Mouse (Mus musculus) limb, embryonic 11.5 days (tissue): ENCODE measurements at regions not wholly inside any gene's neighbourhood (a gene's known extent, or its start where the extent isn't known, plus 50 kb on each side); places are given as distances from the start of the nearest gene placed in this dataset.
A peak's percentile ranks its signal among the peaks of the same experiment; 100 is the strongest.

Experiments
- ATAC-seq: fragments of 200-750 bp; cut with Nextera tagmentation; 2 replicates; pipeline ENCODE4 v1.8.0; 2017; ENCODE audit warnings: low read depth; ENCODE audit not compliant: insufficient number of reproducible peaks, low FRiP score, low TSS enrichment
- DNase-seq: peaks from one replicate; pipeline ENCODE4 v3.0.0-alpha.2; 2015; ENCODE audit warnings: low spot score
- H3K27ac ChIP-seq: fragments of 300-500 bp; sonication (generic); replicated peaks from 2 replicates; pipeline ENCODE4 v1.5.1; 2014; ENCODE audit warnings: low read depth, mild to moderate bottlenecking, low read length
- H3K27me3 ChIP-seq: fragments of 300-500 bp; sonication (generic); 2 replicates; pipeline ENCODE4 v1.6.1; 2014; ENCODE audit warnings: mild to moderate bottlenecking, low read length, mixed read lengths; ENCODE audit not compliant: control insufficient read depth, insufficient read depth
- H3K36me3 ChIP-seq: fragments of 300-500 bp; sonication (generic); 2 replicates; pipeline ENCODE4 v1.6.1; 2014; ENCODE audit warnings: mild to moderate bottlenecking, low read length, moderate library complexity, mixed read lengths; ENCODE audit not compliant: control insufficient read depth, insufficient read depth
- H3K4me1 ChIP-seq: fragments of 300-500 bp; sonication (generic); 2 replicates; pipeline ENCODE4 v1.6.1; 2014; ENCODE audit warnings: low read length, mixed read lengths; ENCODE audit not compliant: control insufficient read depth, insufficient read depth
- H3K4me2 ChIP-seq: fragments of 300-500 bp; sonication (generic); 2 replicates; pipeline ENCODE4 v1.6.1; 2014; ENCODE audit warnings: low read depth, mild to moderate bottlenecking, moderate library complexity; ENCODE audit not compliant: severe bottlenecking
- H3K4me3 ChIP-seq: fragments of 300-500 bp; sonication (generic); 2 replicates; pipeline ENCODE4 v1.5.1; 2014; ENCODE audit warnings: low read depth, low read length
- H3K9ac ChIP-seq: fragments of 300-500 bp; sonication (generic); 2 replicates; pipeline ENCODE4 v1.6.1; 2014; ENCODE audit warnings: mild to moderate bottlenecking, low read length
- H3K9me3 ChIP-seq: fragments of 300-500 bp; sonication (generic); 2 replicates; pipeline ENCODE4 v1.6.1; 2016; ENCODE audit warnings: low read length; ENCODE audit not compliant: control insufficient read depth
- WGBS: fragments of 180-500 bp; shearing (Covaris S2); extraction: QIAGEN DNeasy Blood & Tissue Kit; methylation state at CpG from one replicate; pipeline ENCODE4 v1.1.7; 2014; 5-methylcytosine and 5-hydroxymethylcytosine counted together

DNA sequence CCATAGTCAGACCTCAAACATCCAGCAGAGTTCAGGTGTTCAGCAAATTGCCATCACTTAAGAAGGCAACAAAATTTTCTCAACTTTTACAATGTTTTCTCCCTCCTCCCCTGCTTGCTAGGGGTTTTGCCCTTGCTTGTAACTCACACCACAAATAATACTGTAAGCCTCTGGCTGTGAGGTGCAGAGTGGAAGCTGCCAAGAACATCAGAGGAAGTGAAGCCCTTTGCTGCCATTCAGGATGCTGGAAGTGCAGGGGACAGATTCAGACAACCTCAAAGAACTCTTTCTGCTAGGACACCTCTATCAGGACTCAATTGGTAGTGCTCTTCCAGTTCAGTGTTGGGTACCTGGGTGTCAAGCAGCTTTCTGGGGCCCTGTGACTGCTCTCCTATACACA lies 92.4 kb upstream of the Jun start:
- Histone ChIP-seq H3K27me3 (no peaks in the 10 kb centered on the region), H3K36me3 (no peaks in the 10 kb centered on the region), H3K4me2 (no peak overlapping the region), H3K4me1 (no peaks in the 10 kb centered on the region), H3K9me3 (no peaks in the 10 kb centered on the region), H3K9ac (no peak overlapping the region), H3K27ac (no peak overlapping the region), H3K4me3 (no peak overlapping the region)
- ATAC-seq: no peak
- no peak for DNase-seq

DNA sequence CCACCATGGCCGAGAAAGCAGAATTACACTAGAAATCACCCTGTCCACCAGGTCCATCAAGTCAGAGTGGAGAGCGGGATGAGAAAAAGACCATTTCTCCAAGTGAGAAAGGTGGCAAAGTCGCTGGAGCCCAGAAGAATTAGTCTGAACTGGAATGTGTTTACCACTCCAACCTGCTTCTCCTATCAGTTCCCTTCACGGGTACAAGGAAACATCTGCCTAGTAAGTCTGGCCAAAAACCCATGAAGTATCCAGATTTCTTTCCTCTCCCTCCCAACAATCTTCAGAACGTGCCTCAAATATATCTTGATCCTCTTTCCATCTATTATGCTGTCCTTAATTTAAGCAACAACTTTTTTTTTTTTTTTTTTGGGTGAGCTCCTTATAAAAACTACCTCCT lies 94.2 kb upstream of the Jun start:
- WGBS: 92% methylated on average over 5 of the region's 5 CpGs
- no peak for ATAC-seq
- H3K4me1 ChIP-seq: no peaks in the 10 kb centered on the region
- H3K36me3 ChIP-seq: no peaks in the 10 kb centered on the region
- H3K4me2 ChIP-seq: no peak overlapping the region
- H3K9me3 ChIP-seq: no peaks in the 10 kb centered on the region
- no peaks in the 10 kb centered on the region for H3K27me3 ChIP-seq
- no peak overlapping the region for H3K27ac ChIP-seq
- H3K9ac ChIP-seq: no peak overlapping the region
- DNase-seq: no peak
- no peak overlapping the region for H3K4me3 ChIP-seq

DNA sequence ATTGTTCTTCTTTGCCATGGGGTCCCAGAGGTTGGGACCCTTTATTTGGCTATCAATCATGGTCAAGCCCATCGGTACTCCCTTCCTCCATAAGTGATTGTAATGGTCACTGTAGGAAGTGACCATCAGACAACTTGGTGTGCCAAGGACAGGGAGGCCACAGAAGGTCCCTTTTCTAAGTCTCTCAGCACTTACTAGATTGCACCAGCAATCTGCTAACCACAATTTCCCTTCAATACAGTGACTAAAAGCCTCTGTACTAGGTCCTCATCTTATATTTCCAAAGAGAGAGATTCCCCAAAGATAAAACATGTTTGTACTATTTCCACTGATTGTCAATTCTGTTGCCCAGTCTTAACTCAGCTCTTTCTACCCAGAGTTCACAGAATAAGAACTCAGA lies 96.6 kb upstream of the Jun start:
- 79% methylated on average over 1 of the region's 1 CpGs for whole genome bisulfite sequencing
- ATAC-seq: no peak
- no peak overlapping the region for H3K4me2 ChIP-seq
- no peaks in the 10 kb centered on the region for H3K27me3 ChIP-seq
- no peaks in the 10 kb centered on the region for H3K36me3 ChIP-seq
- H3K9ac ChIP-seq: no peak overlapping the region
- peaks cover 2% of the 10 kb centered on the region for H3K4me1 ChIP-seq
- no peak overlapping the region for H3K27ac ChIP-seq
- no peak overlapping the region for H3K4me3 ChIP-seq
- DNase-seq: no peak
- no peaks in the 10 kb centered on the region for H3K9me3 ChIP-seq

GRCm38 (mm10) chr4:95151678-95152077 lies 99.7 kb upstream of the Jun start:
- peaks cover 10% of the 10 kb centered on the region for H3K4me1 ChIP-seq
- no peak overlapping the region for H3K4me3 ChIP-seq
- H3K4me2 ChIP-seq: no peak overlapping the region
- H3K27ac ChIP-seq: no peak overlapping the region
- ATAC-seq: no peak
- 89% methylated on average over 8 of the region's 8 CpGs for WGBS
- H3K9me3 ChIP-seq: no peaks in the 10 kb centered on the region
- H3K9ac ChIP-seq: no peak overlapping the region
- H3K27me3 ChIP-seq: no peaks in the 10 kb centered on the region
- no peaks in the 10 kb centered on the region for H3K36me3 ChIP-seq
- DNase-seq: no peak

DNA sequence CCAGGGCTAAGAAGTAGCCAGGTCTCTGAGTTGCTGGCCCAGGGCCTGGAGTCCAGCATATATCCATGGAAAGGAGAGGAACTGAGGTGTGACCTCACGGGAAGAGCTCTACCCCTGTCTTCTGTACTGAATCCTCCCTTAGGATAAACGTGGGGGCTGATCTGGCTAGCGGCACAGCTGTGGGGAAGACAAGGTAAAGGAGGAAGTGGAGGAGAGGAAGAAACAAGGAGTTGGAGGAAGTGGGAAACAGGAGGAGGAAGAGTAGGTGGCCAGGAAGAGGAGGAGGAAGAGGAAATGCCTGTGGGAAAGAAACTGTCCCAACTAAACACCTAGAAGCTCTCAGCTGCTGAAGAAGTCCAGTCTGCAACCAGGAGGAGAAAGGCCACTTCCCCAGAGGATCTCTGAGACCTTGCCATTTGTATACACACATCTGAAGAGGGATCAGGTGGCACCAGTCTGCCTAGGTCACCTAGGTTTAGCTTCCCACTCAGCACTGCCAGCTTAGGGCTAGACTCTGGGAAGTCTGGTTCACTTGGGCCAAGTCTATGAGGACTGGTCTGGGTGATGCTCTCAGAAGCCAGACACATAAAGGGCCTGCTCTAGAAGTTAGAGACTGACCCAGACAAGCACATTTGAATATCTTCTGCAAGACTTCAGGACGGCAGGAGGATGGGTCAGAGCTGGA lies 100.6 kb upstream of the Jun start:
- Histone ChIP-seq H3K4me2 (no peak overlapping the region), H3K9me3 (no peaks in the 10 kb centered on the region), H3K4me1 (peaks cover 10% of the 10 kb centered on the region), H3K4me3 (no peak overlapping the region), H3K27ac (no peak overlapping the region), H3K9ac (no peak overlapping the region), H3K27me3 (no peaks in the 10 kb centered on the region), H3K36me3 (no peaks in the 10 kb centered on the region)
- 82% methylated on average over 4 of the region's 4 CpGs for WGBS
- DNase-seq: no peak
- ATAC-seq: no peak

DNA sequence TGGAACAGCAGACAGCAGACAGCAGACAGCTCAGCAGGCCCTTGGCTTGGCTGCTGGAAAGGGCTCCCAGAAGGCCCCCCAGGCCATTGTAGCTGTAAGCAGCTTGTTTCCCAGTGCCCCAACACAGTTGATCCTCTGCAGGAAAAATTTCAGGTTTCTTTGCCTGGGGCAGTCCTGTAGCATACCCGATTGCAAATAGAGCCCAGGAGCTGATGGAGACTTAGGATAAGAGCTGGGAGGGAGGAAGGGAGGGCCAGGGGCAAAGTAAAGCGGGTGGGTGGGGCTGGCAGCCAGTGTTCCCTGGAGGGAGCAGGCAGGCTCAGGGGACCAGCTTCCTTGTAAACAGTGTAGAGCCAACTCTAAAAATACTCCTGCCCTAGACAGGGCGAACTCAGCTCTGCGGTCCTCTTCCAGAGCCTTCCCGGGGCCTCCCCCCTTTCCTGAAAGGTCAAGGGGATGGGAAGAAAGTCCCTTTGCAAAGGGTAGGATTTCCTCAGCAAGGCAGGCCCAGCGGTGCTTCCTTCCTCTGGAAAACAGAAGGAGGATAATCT lies 101.8 kb upstream of the Jun start:
- H3K4me2 ChIP-seq: no peak overlapping the region
- no peaks in the 10 kb centered on the region for H3K27me3 ChIP-seq
- DNase-seq: no peak
- 0 out of 2 replicates have a peak, but pooled peaks have one; percentile 44 for ATAC-seq
- H3K27ac ChIP-seq: 0 out of 2 replicates have a peak overlapping the region, but pooled peaks have one; percentile 8
- no peak overlapping the region for H3K9ac ChIP-seq
- 19% methylated on average over 6 of the region's 6 CpGs for WGBS
- no peaks in the 10 kb centered on the region for H3K36me3 ChIP-seq
- H3K9me3 ChIP-seq: no peaks in the 10 kb centered on the region
- H3K4me1 ChIP-seq: peaks cover 10% of the 10 kb centered on the region
- H3K4me3 ChIP-seq: no peak overlapping the region

DNA sequence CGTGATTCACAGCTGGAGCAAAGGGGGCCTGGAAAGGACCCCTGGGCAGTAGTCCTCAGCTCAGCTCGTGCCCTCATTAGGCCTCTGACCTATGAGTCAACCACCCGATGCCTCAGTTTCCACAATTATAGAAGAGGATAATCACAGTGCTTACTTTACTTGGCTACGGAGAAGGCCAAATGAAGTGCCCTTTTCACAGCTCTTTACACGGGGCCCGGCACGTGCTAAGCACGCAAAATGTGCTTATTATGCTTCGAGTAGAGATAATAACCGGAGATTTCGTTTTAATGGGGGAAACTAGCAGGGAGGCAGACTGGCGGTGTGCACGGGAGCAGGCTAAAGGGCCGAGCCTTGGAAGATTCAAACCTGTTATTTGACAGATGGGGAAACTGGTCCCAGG lies 102.4 kb upstream of the Jun start:
- no peak overlapping the region for H3K9ac ChIP-seq
- no peak overlapping the region for H3K4me3 ChIP-seq
- ATAC-seq: no peak
- no peaks in the 10 kb centered on the region for H3K36me3 ChIP-seq
- no peak for DNase-seq
- H3K27me3 ChIP-seq: no peaks in the 10 kb centered on the region
- no peaks in the 10 kb centered on the region for H3K9me3 ChIP-seq
- 62% methylated on average over 14 of the region's 14 CpGs for WGBS
- H3K27ac ChIP-seq: no peak overlapping the region
- H3K4me2 ChIP-seq: no peak overlapping the region
- H3K4me1 ChIP-seq: peaks cover 10% of the 10 kb centered on the region

- Histone ChIP-seq H3K27me3 (no peaks in the 10 kb centered on the region), H3K4me1 (peaks cover 10% of the 10 kb centered on the region), H3K9me3 (no peaks in the 10 kb centered on the region), H3K4me2 (no peak overlapping the region), H3K36me3 (no peaks in the 10 kb centered on the region), H3K4me3 (no peak overlapping the region), H3K9ac (no peak overlapping the region), H3K27ac (no peak overlapping the region)
- ATAC-seq (no peak), DNase-seq (no peak)
- WGBS: 85% methylated on average over 2 of the region's 2 CpGs
These were observed 103.2 kb upstream of the Jun start for GRCm38 (mm10) chr4:95155178-95155577.

DNA sequence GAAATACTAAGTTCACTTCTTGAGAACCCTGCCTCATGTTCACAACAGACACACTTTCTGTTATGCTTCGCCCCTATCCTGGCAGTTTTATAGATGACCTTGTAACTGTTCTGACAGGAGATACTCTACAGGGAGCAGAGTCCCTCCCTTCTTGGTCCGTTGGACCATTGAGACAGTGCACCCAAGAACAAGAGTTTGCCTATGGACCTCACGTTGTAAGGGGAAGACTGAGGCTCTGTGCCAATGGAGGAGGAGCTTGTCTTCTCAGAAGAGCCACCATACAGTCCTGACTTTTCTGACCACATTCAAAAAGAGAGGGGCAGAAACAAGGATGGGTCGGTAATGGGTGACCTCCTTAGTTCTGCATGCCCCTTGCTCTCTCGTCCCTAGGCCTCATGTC lies 103.8 kb upstream of the Jun start:
- ATAC-seq (no peak), DNase-seq (no peak)
- Histone ChIP-seq H3K9me3 (no peaks in the 10 kb centered on the region), H3K4me3 (no peak overlapping the region), H3K27me3 (no peaks in the 10 kb centered on the region), H3K27ac (no peak overlapping the region), H3K4me2 (no peak overlapping the region), H3K36me3 (no peaks in the 10 kb centered on the region), H3K9ac (no peak overlapping the region), H3K4me1 (peaks cover 10% of the 10 kb centered on the region)
- 80% methylated on average over 5 of the region's 5 CpGs for WGBS
